Mouse (Mus musculus): ENCODE results near the gene Wwox. TPM values are rescaled to one million over a fixed set of nuclear protein-coding genes. Genes with fewer than 3 reads are reported as not detected.

The Wwox gene
- total RNA-seq, 2 experiments from 2014 or later: 4.6 to 4.8 TPM

GRCm38 (mm10) chr8:114634669-114635410, 195.4 kb downstream of the Wwox start:
- intact Hi-C loops (cut with DNase I): no loop called here
- DNase-seq: no peak

DNA sequence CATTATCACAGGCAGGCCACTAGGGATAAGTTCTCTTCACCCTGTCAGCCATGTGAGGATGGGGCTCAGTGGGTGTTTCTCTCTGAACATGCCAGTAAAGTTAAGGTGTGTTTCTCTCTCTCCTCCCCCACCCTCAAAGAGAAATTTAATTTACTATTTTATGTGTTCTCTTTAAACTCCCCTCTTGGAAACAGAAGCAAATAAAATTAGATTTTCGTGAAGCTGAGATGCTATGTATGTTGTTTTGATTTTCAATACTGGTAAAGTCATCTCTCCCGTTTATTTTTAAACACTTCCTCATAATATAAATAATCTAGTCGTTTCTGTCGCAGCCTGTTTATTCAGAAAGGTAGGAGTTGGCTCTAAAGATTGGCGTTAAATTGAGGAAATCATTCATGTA, 196.9 kb downstream of the Wwox start:
- DNase-seq: no peak
- intact Hi-C loops (cut with DNase I): no loop called here

GRCm38 (mm10) chr8:114641809-114642208, 202.4 kb downstream of the Wwox start:
- intact Hi-C loops (cut with DNase I): no loop called here

DNA sequence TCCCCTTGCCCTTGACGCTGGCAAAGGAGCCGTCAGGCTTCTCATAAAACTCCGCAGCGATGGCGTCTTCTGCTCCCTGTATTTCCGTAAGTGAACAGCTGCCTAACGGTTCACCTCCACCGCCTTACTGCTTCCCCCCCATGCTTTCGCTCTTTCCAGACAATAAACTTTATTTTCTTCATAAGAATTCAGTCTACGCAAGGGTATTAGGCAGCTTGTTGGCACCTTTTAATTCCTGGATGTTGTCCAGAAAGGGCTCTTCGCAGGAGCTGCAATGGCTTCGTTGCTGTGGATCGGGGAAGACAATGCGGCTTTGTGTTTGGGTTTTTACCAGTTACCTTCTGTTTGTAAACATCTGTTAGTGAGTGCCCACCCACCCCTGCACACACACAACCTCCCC, 211.3 kb downstream of the Wwox start:
- intact Hi-C loops (cut with DNase I): no loop called here
- DNase-seq: no peak

More at GRCm38 (mm10) chr8:114641809-114642208, 202.4 kb downstream of the Wwox start:
- DNase-seq: no peak

DNA sequence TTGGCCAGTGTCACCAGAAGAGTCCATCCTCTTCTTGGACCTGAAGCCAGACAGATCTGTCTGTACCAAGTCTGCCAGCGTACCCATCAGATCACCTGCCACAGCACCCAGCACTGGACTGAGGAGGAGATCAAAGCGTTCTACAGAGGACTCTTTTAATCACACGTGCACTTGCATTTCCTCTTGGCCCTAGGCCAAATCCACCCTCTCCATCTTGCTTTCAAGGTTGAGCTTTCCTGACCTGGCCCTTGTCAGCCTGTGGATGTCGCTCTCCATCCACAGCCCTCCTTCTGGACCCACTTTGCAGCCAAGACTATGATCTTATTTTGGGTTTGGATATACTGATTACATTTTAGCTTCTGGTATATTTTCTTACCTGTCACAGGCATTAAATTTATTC, 218.3 kb downstream of the Wwox start:
- intact Hi-C loops (cut with DNase I): no loop called here
- DNase-seq: no peak

GRCm38 (mm10) chr8:114658475-114658874, 219.0 kb downstream of the Wwox start:
- DNase-seq: no peak
- intact Hi-C loops (cut with DNase I): no loop called here

GRCm38 (mm10) chr8:114663053-114663452, 223.6 kb downstream of the Wwox start:
- intact Hi-C loops (cut with DNase I): no loop called here
- no peak for DNase-seq

DNA sequence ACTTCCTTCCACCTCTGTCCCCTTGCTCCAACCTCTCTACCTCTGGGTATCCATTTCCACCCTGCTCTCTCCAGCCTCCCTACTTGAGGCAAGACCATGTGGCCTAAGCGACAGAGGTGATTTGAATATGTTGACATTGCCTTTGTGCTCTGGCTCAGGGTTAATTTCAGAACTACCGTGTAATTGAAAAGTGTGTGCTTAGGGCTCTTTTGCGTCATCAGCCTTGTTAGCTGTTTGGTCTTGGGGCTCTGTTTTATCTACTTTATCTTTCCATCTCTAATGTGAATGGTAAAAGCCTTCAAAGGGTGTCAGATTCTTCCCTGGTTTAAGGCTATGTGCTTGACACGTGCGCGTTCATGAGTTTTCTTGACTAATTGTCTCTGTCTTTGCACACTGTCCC, 226.1 kb downstream of the Wwox start:
- no peak for DNase-seq
- intact Hi-C loops (cut with DNase I): no loop called here

DNA sequence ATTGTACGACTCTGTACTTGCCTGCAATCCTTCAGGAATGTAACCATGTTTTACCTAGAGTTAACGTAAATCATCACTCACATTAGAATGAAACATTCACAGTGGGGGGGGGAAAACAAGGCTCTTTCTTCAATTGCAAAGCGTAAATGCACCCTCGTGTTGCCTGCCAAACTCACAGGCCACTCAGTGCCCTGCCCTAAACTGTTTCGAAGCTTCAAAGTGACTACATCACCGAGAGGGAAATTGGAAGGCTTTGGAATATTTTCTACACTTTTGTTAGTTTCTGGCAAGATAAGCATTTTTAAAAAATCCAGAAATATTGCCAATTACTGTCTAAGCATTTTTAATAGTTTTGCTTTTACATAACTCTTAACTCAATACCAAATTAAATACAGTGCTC, 231.3 kb downstream of the Wwox start:
- no peak for DNase-seq
- intact Hi-C loops (cut with DNase I): no loop called here

GRCm38 (mm10) chr8:114671237-114671674, 231.8 kb downstream of the Wwox start:
- intact Hi-C loops (cut with DNase I): no loop called here
- peak; percentile 37 to 48 for DNase-seq

DNA sequence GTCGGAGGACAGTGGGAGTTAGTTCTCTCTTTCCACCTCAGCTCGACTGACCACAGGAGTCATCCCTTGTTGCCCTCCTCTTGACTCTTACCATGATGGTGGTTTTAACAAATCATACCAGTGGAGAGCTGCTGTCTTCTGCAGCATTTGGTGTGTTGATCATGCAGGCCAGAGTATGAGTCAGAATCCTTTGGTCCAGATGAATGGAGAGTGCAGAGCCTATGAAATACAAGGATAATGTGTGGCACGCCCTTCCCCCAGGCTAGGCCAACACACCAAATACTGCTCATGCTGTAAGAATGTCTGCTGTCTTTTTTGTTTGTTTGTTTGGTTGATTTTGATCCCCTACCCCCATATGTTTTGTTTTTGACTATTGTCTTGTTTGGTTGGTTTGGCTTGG, 234.0 kb downstream of the Wwox start:
- intact Hi-C loops (cut with DNase I): no loop called here
- DNase-seq: no peak

- no peak for DNase-seq
- intact Hi-C loops (cut with DNase I): no loop called here
Measured at GRCm38 (mm10) chr8:114675151-114675550, 235.7 kb downstream of the Wwox start.

DNA sequence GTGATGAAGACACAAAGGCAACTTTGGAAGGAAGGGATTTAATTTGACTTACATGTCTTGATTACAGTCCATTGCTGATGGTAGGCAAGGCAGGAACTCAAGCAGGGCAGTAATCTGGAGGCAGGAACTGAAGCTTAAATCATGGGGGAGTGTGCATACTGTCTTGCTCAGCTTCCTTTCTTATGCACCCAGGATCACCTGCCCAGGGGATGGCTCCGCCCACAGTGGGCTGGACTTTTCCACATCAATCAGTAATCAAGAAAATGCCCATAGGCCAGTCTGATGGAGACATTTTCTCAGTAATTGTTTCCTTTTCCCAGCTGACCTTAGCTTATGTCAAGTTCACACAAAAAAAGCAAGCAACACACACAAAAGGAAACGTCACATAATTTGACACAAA, 237.5 kb downstream of the Wwox start:
- no peak for DNase-seq
- intact Hi-C loops (cut with DNase I): no loop called here

DNA sequence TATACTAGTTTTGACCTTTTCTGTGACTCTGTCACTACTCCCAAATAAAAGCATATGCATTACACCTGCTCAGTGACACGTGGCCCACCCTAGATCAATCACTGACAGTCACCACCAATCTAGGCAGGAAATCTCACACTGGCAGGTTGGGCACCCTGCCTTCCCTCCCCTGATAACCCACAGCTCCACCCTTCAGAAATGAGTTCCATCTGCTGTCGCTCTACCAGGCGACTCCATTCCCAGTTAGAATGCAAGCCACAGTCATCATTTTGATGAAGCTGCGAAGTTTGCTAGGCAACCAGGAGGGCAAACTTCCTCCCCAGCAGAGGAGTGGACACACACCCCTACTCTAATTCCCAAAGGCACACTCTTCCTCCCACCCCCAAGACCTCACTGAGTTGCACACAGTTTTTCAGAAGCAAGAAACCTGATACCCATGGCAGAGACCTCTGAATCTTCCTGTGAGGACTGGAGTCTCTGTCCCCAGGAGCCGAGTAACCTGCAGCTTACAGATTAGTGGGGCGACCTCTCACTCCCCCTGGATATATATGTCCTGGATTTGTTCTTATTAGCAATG, 238.2 kb downstream of the Wwox start:
- intact Hi-C loops (cut with DNase I): no loop called here

DNA sequence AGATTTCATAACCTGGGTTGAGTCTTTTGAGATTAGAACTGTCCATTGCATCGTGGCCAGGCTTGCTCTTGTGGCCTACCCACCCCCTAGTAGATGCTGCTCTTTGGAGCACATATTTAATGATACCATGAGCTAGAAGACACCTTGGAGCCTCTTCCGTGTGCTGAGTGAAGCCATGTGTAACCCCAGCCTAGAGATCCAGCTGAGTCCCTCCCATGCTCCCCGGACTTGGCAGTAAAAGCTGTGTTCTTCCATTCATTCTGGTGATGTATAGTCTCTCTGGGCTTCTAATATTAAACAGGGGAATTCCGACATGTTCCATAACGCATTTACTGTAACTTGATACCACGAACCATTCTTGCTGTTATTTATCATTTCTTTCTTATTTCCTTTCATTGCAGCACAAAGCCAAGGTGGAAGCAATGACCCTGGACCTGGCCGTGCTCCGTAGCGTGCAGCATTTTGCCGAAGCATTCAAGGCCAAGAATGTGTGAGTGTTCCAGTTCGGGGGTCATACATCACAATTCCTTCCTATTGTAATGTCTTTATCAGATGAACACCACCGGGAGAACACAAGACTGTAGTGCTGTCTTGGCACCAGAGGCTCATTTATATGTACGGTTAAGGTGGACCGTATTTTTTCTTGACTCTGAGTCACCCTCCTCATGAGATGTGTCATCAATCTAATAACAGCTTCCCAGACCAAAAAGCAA, 240.1 kb downstream of the Wwox start:
- intact Hi-C loops (cut with DNase I): no loop called here
- no peak for DNase-seq

More for the DNA sequence above, 238.2 kb downstream of the Wwox start:
- DNase-seq: no peak

DNA sequence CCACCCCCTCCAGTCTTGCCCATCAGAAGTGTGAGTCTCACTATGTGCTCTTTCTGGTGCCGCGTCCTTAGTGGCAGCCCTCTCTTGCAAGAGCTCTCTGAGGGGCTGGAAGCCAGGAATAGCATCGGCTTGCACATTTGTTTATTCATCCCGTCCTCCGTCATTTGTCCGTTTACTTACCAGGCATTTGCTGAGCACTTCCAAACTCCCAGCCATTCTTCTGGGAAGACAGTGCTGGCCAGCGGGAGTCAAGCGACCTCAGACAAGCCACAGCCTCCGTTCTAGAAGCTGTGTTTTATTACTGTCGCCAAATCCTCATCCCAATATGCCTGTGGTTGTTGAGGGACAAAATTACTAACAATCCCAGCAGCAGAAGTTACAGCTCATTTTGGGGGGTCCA, 241.7 kb downstream of the Wwox start:
- intact Hi-C loops (cut with DNase I): no loop called here
- no peak for DNase-seq

GRCm38 (mm10) chr8:114682166-114682565, 242.7 kb downstream of the Wwox start:
- DNase-seq: no peak
- intact Hi-C loops (cut with DNase I): no loop called here

DNA sequence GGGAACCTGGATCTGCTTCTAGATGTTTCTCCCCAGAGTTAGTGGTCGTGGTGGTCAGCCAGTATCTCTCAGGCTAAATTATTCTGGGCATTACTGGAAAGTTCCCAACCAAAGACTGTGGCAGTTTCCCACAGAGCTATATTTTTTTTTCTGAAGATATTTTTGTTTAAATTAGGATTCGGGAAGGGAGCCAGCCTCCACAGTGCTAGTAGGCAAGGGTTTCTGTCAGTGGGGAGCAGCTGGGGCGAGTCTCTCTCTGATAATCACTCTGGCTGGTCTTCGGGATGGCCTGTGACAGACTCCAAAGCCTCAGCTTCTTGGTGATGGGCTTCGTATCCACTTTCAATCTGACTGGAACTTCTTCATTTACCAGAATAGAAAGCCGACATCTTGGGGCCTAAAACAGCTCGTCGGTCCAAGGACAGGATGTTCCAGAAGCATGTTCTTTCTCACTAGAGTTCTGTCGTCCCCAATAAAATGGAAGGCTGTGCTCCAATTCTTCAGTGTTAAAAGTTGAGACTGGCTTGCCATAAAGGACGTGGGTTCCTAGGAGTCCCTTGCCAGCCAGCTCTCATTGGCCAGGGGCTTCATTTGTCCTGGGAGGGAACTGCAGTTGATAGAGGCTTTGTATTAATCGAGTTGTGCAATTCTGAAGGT, 244.7 kb downstream of the Wwox start:
- intact Hi-C loops (cut with DNase I): no loop called here
- DNase-seq: peak; percentile 7 to 15

DNA sequence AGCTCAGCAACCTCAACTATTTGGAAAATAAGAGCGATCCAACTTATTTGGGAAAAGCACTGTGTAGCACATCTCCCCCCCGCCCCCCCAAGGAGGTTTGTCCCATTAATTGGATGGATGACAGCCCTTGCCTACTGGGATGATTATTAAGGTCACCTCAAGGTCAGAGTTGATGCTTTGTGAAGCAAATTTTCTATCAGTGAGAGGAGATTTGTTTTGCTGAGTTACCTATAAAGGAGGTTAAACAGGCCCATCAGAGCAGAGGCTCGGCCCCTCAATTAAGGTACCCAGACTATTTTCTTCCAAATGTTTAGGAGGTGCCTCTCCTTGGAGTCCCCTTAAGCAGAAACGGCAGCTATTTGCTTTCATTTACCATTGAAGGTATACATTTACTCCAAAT, 247.0 kb downstream of the Wwox start:
- intact Hi-C loops (cut with DNase I): no loop called here
- no peak for DNase-seq

- intact Hi-C loops (cut with DNase I): no loop called here
- no peak for DNase-seq
Measured at GRCm38 (mm10) chr8:114688732-114689131, 249.3 kb downstream of the Wwox start.

GRCm38 (mm10) chr8:114694566-114695198, 255.2 kb downstream of the Wwox start:
- DNase-seq: no peak
- intact Hi-C loops (cut with DNase I): no loop called here

Data from heart, postnatal 36 days (tissue).